Mouse (Mus musculus): ENCODE measurements around the gene Tet3. TPM values are rescaled to one million over a fixed set of nuclear protein-coding genes. Genes with fewer than 3 reads are reported as not detected.

The Tet3 gene
- total RNA-seq, 2 experiments from 2014 or later: 32.6 to 40.8 TPM

Small RNAs within 50 kb of the gene (microRNA-seq; reads per million reads assigned to microRNA genes)
- gene Mir6374: not detected

Other genes starting within 250 kb of the Tet3 start
- not detected for gene Slc4a5, start 239.3 kb downstream of the Tet3 start, total RNA-seq (2021)
- 1 to 10 TPM; 2.4 to 2.6 TPM for gene Mthfd2, start 133.2 kb downstream of the Tet3 start, total RNA-seq (2021)
- 10 to 100 TPM; 24.9 to 25.0 TPM for gene Mob1a, start 133.1 kb downstream of the Tet3 start, total RNA-seq (2021)
- 100 to 1,000 TPM; 371 to 393 TPM for gene Bola3, start 109.9 kb downstream of the Tet3 start, total RNA-seq (2021)
- 10 to 100 TPM; 32.8 to 35.2 TPM for gene Dguok, start 47.9 kb upstream of the Tet3 start, total RNA-seq (2021)
- 1 to 10 TPM; 1.6 to 2.2 TPM for gene Actg2, start 77.2 kb upstream of the Tet3 start, total RNA-seq (2021)
- gene Stambp, start 113.6 kb upstream of the Tet3 start, total RNA-seq (2021): 10 to 100 TPM in 1 of 2 experiments, 1 to 10 TPM in 1; 10.0 to 12.6 TPM
- gene Clec4f, start 197.1 kb upstream of the Tet3 start, total RNA-seq (2021): not detected
- gene Cd207, start 218.8 kb upstream of the Tet3 start, total RNA-seq (2021): 1 to 10 TPM; 1.0 to 1.5 TPM

Measured in heart, postnatal 25 days (tissue).